Mouse (Mus musculus) myocyte (in vitro differentiated cells): ENCODE measurements around the gene Hoxc8.

Experiments
- MAX ChIP-seq: IDR thresholded peaks from one replicate; pipeline ENCODE4 v1.6.1; 2011; ENCODE audit warnings: low read depth, mild to moderate bottlenecking, control low read depth
- MYOD1 ChIP-seq, 3 experiments: IDR thresholded peaks; one replicate each; pipeline ENCODE4 v1.6.1; 2011; ENCODE audit warnings: control low read depth in 2 of 3, low read depth in 2 of 3, mild to moderate bottlenecking in 2 of 3, moderate library complexity in 1 of 3; ENCODE audit not compliant: insufficient read length in 2 of 3, control insufficient read depth in 1 of 3
- USF1 ChIP-seq: IDR thresholded peaks from one replicate; pipeline ENCODE4 v1.6.1; 2011; ENCODE audit warnings: low read depth, mild to moderate bottlenecking, control low read depth, moderate library complexity

DNA sequence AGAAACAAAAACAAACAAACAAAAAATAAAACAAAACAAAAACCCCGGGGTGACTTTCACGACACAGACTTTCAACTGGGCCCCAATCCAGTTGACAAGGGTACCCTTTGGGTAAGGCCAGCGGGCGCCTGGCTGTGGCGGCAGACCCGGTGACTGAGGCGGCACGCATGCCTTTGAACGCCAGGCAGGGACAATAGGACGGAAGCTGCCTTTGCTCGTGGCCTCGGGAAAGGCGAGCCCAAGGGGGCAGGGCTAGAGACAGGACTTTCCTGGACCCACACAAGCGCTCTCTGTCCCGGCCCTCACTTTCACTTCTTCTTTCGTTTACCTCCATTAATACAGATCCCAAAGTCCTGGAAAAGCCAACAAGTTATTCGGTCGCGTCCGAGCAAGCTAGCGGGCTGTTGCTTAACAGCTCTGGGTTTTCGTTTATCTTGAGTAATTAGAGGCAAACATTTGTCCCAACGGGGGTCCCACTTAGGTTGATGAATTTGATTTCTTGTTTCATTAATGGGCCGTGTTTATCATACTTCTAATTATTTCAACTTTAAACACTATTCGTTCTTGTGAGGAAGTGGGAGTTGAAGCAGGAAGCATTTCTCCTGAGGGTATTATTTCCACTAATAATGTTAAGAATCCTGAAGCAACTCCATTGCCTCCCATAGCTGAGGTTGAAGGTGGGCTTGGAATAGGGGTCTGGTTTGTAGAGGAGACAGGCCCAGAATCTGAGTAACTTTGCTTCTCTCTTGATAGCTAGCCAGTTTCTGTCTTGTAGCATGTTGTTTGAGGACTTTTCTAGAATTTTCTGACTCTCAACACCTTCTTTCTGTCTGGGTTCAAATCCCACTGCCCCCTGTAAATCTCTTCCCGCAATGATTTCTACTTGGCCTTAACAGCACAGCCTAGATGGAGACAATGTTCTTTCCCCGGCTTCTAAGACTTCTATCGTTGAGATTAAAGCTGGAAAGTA, 26.5 kb upstream of the Hoxc8 start:
- TF ChIP-seq MAX = peak; percentile 21
- TF ChIP-seq MYOD1 (IDR thresholded peaks at IDR 0.05; ENCODE audit: control insufficient read depth in 1 of 3, insufficient read length in 2 of 3, low read depth in 2 of 3) = peak in 1 of 3 experiments; percentile 36
- no peak for TF ChIP-seq USF1
